Mouse (Mus musculus) ovary, adult 2 months (tissue): ENCODE measurements around the gene Slc39a13. TPM values are rescaled to one million over a fixed set of nuclear protein-coding genes. Genes with fewer than 3 reads are reported as not detected.

Experiments
- polyA plus RNA-seq: library from polyadenylated mRNA; depleted of rRNA; stranded (reverse); fragments of >200 nt; gene quantifications from 2 replicates; pipeline ENCODE4 v1.2.3, GENCODE M21; 2012; rRNA removed

Gene Slc39a13
- polyA plus RNA-seq, result 86.0 and 100 TPM in 2 replicates

DNA sequence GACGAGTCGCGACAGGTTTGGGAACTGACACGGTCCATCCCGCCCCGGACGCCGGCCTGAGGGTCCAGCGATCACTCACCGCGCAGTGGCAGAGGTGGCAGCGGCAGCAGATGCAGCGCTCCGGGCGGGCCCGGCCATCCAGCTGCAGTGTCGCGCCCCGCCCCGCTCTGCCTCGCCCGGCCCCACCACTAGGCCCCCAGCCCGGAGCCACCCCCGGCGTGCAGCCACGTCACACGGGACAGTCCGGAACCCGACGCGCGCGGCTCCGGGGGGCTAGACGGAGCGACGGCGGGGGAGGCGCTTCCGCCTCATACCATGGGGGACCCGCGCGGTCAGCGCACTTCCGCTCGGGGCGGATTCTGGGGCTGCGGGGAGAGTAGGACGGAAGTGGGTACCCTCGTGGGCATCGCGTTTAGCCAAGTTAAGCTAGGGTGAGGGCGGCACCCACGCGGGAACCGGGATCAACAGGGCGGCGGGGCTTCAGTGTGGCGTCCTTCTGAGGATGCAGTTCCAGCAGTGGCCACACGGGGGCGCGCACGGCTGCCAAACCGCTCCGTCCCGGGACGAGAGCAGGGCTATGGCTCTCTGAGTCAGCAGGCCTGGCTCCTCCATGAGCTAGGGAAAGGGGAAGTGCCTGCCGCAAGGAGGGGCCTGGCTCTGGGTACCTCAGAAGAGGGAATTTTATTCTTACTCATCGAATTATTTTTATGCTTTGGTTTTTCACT is at the start of gene Slc39a13:
Slc39a13 (minus strand) TSS at position 342 of the 725 bp plus-strand sequence.

DNA sequence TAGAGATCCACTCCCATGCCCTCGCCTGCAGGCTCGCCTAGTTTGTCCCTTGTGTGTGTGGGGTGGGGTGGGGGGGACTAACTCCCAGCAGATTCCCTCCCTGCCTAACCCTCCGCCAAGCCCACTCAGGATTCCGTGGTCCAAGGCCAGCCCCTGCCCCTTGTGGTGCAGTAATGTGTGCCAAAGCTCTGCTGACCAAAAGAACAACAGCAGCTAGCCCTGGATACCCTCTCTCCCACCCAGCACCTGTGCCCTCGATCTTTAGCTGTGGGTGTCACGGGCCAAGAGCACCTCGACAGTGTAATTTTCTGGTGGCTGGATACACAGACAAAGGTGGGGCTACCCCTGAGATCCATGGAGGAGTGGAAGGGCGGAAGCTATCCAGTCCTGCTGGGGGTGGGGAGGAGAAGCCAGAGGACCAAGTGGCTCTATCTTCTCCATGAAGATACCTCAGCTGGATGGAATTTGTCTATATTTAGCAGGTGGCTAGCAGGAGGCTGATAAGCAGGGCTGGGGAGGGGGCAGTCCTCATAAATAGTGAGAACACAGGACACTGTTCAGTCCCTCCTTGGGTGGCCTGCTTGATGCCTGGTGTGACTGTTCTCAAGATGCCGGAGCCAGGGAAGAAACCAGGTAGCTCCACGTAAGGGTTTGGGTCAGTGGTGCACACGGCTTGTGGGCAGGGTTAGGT is 47.5 kb upstream of the Slc39a13 start, which contains the start of gene Mybpc3:
Mybpc3 (plus strand) TSS at position 560 of the 691 bp plus-strand sequence.

DNA sequence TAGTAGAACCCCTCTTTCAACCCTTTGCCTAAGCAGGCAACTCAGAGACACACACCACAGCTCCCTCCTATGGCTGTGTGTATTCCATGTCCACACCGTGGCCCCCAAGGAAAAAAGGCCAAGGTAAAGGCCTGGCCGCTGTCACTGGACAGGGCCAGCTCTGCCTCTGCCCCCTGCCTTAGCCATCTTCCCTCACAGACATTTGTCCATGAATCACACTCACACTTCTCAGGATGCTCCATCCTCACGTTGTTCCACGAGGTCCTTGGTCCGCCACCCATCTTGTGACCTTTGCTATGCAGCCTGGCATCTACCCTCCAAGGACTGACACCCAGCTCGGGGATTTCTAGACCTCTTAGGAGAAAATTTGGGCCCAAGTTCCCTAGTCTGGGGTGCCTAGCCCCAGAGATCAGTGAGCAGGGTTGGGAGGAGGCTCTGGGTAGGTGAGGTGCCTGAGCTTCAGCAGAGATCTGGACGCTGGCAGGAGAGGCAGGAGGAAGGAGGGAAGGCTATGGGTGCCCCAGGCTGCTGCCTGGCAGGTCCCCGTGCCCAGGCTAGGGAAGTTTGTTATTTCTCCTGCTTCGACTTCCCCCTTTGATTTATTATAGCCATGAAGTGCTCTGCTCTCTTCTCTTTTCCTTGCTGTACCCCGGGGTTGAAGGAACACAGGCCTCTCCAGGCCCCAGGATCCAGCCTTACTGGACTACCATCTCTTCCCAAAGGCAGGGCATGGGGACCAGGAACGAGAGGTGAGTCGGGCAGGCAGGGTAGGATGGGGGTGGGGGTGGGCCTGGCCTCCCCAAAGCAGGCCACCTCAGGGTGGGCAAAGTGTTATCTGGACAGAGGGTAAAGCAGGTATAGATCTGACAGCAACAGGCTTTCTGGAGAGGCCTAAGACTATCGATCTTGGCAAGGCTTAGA is 11.8 kb upstream of the Slc39a13 start, which contains the start of gene Spi1:
Spi1 (plus strand) TSS at position 616 of the 921 bp plus-strand sequence.

DNA sequence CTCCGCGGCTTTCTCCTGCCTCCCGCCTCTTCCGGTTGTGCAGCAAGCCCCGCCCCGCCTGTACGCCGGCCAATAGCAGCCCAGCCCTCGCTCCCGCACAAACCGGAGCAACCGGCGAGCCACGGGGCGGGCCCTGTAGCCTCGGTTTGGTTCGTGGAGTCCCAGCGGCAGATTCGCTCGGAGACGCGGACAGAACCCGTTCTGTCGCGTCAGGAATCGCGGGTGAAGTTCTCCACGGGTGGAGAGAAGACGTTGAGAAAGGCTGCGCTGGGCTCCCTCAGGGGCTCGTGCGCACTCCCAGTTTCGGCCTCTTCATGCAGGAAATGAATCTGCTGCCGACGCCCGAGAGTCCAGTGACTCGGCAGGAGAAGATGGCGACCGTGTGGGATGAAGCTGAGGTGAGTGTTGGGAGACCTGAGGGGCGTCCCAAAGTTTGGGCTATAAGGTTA is 16.3 kb downstream of the Slc39a13 start, which contains the start of gene Psmc3:
Psmc3 (plus strand) TSS at position 76 of the 449 bp plus-strand sequence.

DNA sequence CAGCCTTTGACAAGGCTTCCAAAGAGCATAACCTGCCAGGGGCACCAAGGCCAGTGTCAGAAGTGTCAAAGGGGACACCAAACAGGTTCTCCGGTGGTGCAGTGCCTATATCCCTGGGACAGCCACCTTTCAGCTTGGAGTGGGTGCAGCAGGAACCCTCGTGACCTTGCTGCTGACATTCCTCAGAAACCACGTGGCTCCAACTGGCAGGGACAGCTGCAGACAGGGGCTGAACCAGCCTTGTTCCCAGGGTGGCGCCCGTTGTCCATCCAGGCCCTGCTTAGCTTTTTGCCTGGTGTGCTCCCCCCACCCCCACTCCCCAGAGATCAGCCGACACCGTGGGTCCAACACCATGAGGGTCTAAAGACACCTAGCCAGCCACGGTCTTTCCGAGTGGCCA is 34.8 kb downstream of the Slc39a13 start, which contains the start of gene Rapsn:
Rapsn (plus strand) TSS at position 236 of the 400 bp plus-strand sequence.

Other genes with a start within 250 kb of the Slc39a13 start
- gene Mtch2, start 223.3 kb downstream of the Slc39a13 start, polyA plus RNA-seq, result 29.7 and 42.1 TPM in 2 replicates
- 16.5 and 19.4 TPM in 2 replicates for gene C1qtnf4, start 184.6 kb downstream of the Slc39a13 start, polyA plus RNA-seq
- 23.7 and 26.8 TPM in 2 replicates for gene Kbtbd4, start 165.7 kb downstream of the Slc39a13 start, polyA plus RNA-seq
- 134 and 165 TPM in 2 replicates for gene Ndufs3, start 165.6 kb downstream of the Slc39a13 start, polyA plus RNA-seq
- gene Celf1, start 130.0 kb downstream of the Slc39a13 start, polyA plus RNA-seq, result 49.9 and 75.3 TPM in 2 replicates
- gene Rapsn, start 34.8 kb downstream of the Slc39a13 start, polyA plus RNA-seq, result 11.2 and 11.7 TPM in 2 replicates
- gene Psmc3, start 16.4 kb downstream of the Slc39a13 start, polyA plus RNA-seq, result 106 and 121 TPM in 2 replicates
- 20.2 and 34.1 TPM in 2 replicates for gene Spi1, start 12.0 kb upstream of the Slc39a13 start, polyA plus RNA-seq
- 8.8 and 14.9 TPM in 2 replicates for gene Mybpc3, start 47.7 kb upstream of the Slc39a13 start, polyA plus RNA-seq
- 11.5 and 13.8 TPM in 2 replicates for gene Madd, start 113.4 kb upstream of the Slc39a13 start, polyA plus RNA-seq
- 28.2 and 28.9 TPM in 2 replicates for gene Nr1h3, start 132.4 kb upstream of the Slc39a13 start, polyA plus RNA-seq
- 28.6 and 35.5 TPM in 2 replicates for gene Acp2, start 132.5 kb upstream of the Slc39a13 start, polyA plus RNA-seq
- 9.4 and 14.8 TPM in 2 replicates for gene Ddb2, start 166.6 kb upstream of the Slc39a13 start, polyA plus RNA-seq
- 56.6 and 63.1 TPM in 2 replicates for gene Pacsin3, start 185.5 kb upstream of the Slc39a13 start, polyA plus RNA-seq
- gene Arfgap2, start 194.6 kb upstream of the Slc39a13 start, polyA plus RNA-seq, result 41.4 and 45.3 TPM in 2 replicates